In genomic region chr17:26357784-26358183, GRCm38 (mm10) we compare ENCODE assay signal across 12 mouse cellular contexts. TPM values are rescaled to one million over a fixed set of nuclear protein-coding genes. Genes with fewer than 3 reads are reported as not detected.
A peak's percentile ranks its signal among the peaks of the same experiment; 100 is the strongest.
DNase-seq lines count a peak whose midpoint lies in the region; ATAC-seq and TF ChIP-seq lines count a peak whose summit lies in the region.
"Had no signal": no experiment of that assay in that cellular context is flagged by ENCODE, and none has a peak within 500 bp of the region (broad histone marks: within the 10 kb centered on the region; RNA-seq: fewer than 3 reads in every experiment).

No protein-coding gene starts in this region.

- no peak for TF ChIP-seq CTCF in thymus, adult 2 months (IDR thresholded peaks at IDR 0.05; ENCODE audit: borderline replicate concordance, control insufficient read depth, extremely low read depth, insufficient read depth, low read length, poor library complexity)

- H3K9me3 ChIP-seq in midbrain, embryonic 11.5 days (ENCODE audit: control insufficient read depth, low read length): no peaks in the 10 kb centered on the region
- H3K9me3 ChIP-seq: G1E; heart, embryonic 13.5 days had no signal

- H3K27me3 ChIP-seq in thymus, adult 2 months (ENCODE audit: control insufficient read depth, insufficient read depth, low read length): no peaks in the 10 kb centered on the region
- H3K27me3 ChIP-seq in midbrain, embryonic 11.5 days (ENCODE audit: control insufficient read depth, insufficient read depth, low read length): no peaks in the 10 kb centered on the region
- H3K27me3 ChIP-seq: heart, embryonic 13.5 days had no signal

- no peak overlapping the region for H3K27ac ChIP-seq in thymus, adult 2 months (ENCODE audit: control insufficient read depth, insufficient read depth, low read length)
- no peak overlapping the region for H3K27ac ChIP-seq in midbrain, embryonic 11.5 days (ENCODE audit: low read depth, low read length)
- H3K27ac ChIP-seq: heart, embryonic 13.5 days had no signal

- 89% methylated on average over 4 of the region's 4 CpGs for WGBS in thymus, adult 2 months
- 69% methylated on average over 4 of the region's 4 CpGs for WGBS in midbrain, embryonic 11.5 days

- H3K4me2 ChIP-seq in midbrain, embryonic 11.5 days: no peak overlapping the region
- H3K4me2 ChIP-seq: heart, embryonic 13.5 days; liver, embryonic 11.5 days had no signal

- no peak overlapping the region for H3K9ac ChIP-seq in midbrain, embryonic 11.5 days (ENCODE audit: low read length)
- H3K9ac ChIP-seq: heart, embryonic 13.5 days had no signal

- no peaks in the 10 kb centered on the region for H3K36me3 ChIP-seq in thymus, adult 2 months (ENCODE audit: control insufficient read depth, insufficient read depth, low read length)
- no peaks in the 10 kb centered on the region for H3K36me3 ChIP-seq in midbrain, embryonic 11.5 days (ENCODE audit: control insufficient read depth, insufficient read depth, low read length)
- H3K36me3 ChIP-seq: G1E; heart, embryonic 13.5 days had no signal

- peak; percentile 46 for DNase-seq in testis, postnatal 10 days (ENCODE audit: low spot score)
- no peak for DNase-seq in testis, postnatal 14 days (ENCODE audit: low spot score)
- DNase-seq in heart, postnatal 4 days: peak; percentile 63
- peak; percentile 79 to 85 for DNase-seq in kidney, postnatal 4 days
- DNase-seq in urinary bladder, postnatal 25 days (ENCODE audit: low spot score): peak; percentile 17
- no peak for DNase-seq in thymus, adult 2 months
- no peak for DNase-seq in midbrain, embryonic 11.5 days (ENCODE audit: low spot score, missing footprints)
- DNase-seq: adrenal gland, postnatal 10 days; right cerebral cortex, adult 18-20 months had no signal

- H3K4me3 ChIP-seq in thymus, adult 2 months (ENCODE audit: control insufficient read depth, insufficient read depth, low read length): no peak overlapping the region
- H3K4me3 ChIP-seq in midbrain, embryonic 11.5 days (ENCODE audit: low read depth, low read length): no peak overlapping the region
- H3K4me3 ChIP-seq: heart, embryonic 13.5 days had no signal

- ATAC-seq in midbrain, embryonic 11.5 days (ENCODE audit: low FRiP score): no peak

- TF ChIP-seq POLR2A in thymus, adult 2 months (IDR thresholded peaks at IDR 0.05; ENCODE audit: control insufficient read depth, extremely low read depth, insufficient read depth, low read length, poor library complexity): no peak

- H3K4me1 ChIP-seq in thymus, adult 2 months (replicated peaks; ENCODE audit: control insufficient read depth, insufficient read depth, low read length): peaks cover 15% of the 10 kb centered on the region
- H3K4me1 ChIP-seq in midbrain, embryonic 11.5 days (ENCODE audit: control insufficient read depth, insufficient read depth, low read length): no peaks in the 10 kb centered on the region

RNA-seq across cellular contexts. Expression of gene Neurl1b, which starts 56.8 kb away (rescaled TPM):
- total RNA-seq in heart, postnatal 4 days (2021): 10 to 100 TPM; 81.4 to 87.9 TPM
- polyA plus RNA-seq in thymus, adult 2 months (2012; rRNA removed): 26.2 and 69.9 TPM in 2 replicates
- 0.18 and 0.46 TPM in 2 replicates for polyA plus RNA-seq in midbrain, embryonic 11.5 days (2014; fragmentation: Nextera tagmentation; extraction: Ambion mirVana)
- polyA plus RNA-seq: G1E had no signal

Comparison
In these comparisons a context has a peak if more than half of its experiments do, and no peak if none do; other contexts are left out.
1. DNase-seq: peak in testis, postnatal 10 days (single experiment), heart, postnatal 4 days (single experiment), kidney, postnatal 4 days (2 of 2) and urinary bladder, postnatal 25 days (single experiment); none in testis, postnatal 14 days (single experiment), thymus, adult 2 months (single experiment) and midbrain, embryonic 11.5 days (single experiment).
2. RNA of gene Neurl1b, which starts 56.8 kb away (polyA plus RNA-seq): 26.2 to 69.9 TPM in thymus, adult 2 months; 0.18 to 0.46 TPM in midbrain, embryonic 11.5 days; every median in the first group is over 10 times any median in the second.